Mouse (Mus musculus) megakaryocyte, adult 5-6 weeks (primary cell): Measurements from ENCODE around the gene Pom121l2. TPM values are rescaled to one million over a fixed set of nuclear protein-coding genes. Genes with fewer than 3 reads are reported as not detected.

Source experiments
- total RNA-seq, 2 experiments: library from RNA; stranded (forward) in 1 of 2; stranded (reverse) in 1 of 2; fragments of 153-499, 151-499 nt in 1 of 2; fragments of 221-1000, 200-1000 nt in 1 of 2; gene quantifications; 2 replicates each; pipeline versions ENCODE4 v1.2.3 to v1.2.4; 2015 to 2017

The Pom121l2 gene
- total RNA-seq, 2 experiments from 2014 or later = not detected

Other genes starting within 250 kb of the Pom121l2 start
- gene Hist1h4j, start 246.1 kb upstream of the Pom121l2 start, total RNA-seq (2015) = 5.8 and 10.7 TPM in 2 replicates
- gene Hist1h4j, start 246.1 kb upstream of the Pom121l2 start, total RNA-seq (2017) = 595 and 644 TPM in 2 replicates
- 97.3 and 158 TPM in 2 replicates for gene Hist1h4k, start 230.7 kb upstream of the Pom121l2 start, total RNA-seq (2015)
- gene Hist1h4k, start 230.7 kb upstream of the Pom121l2 start, total RNA-seq (2017) = 2,083 and 3,751 TPM in 2 replicates
- gene Hist1h2ak, start 227.4 kb upstream of the Pom121l2 start, total RNA-seq (2015) = 141 and 258 TPM in 2 replicates
- gene Hist1h2ak, start 227.4 kb upstream of the Pom121l2 start, total RNA-seq (2017) = 1,551 and 1,637 TPM in 2 replicates
- 318 and 331 TPM in 2 replicates for gene Hist1h2bn, start 227.1 kb upstream of the Pom121l2 start, total RNA-seq (2015)
- gene Hist1h2bn, start 227.1 kb upstream of the Pom121l2 start, total RNA-seq (2017) = 1,434 and 1,651 TPM in 2 replicates
- 792 and 803 TPM in 2 replicates for gene Hist1h1b, start 200.6 kb upstream of the Pom121l2 start, total RNA-seq (2015)
- 2,001 and 2,565 TPM in 2 replicates for gene Hist1h1b, start 200.6 kb upstream of the Pom121l2 start, total RNA-seq (2017)
- 290 and 369 TPM in 2 replicates for gene Hist1h3i, start 197.8 kb upstream of the Pom121l2 start, total RNA-seq (2015)
- 211 and 245 TPM in 2 replicates for gene Hist1h3i, start 197.8 kb upstream of the Pom121l2 start, total RNA-seq (2017)
- gene Hist1h2an, start 194.0 kb upstream of the Pom121l2 start, total RNA-seq (2015) = 5.6 TPM in 1 of 2 replicates, not detected in the other
- gene Hist1h2an, start 194.0 kb upstream of the Pom121l2 start, total RNA-seq (2017) = 740 and 806 TPM in 2 replicates
- gene Hist1h2bp, start 193.7 kb upstream of the Pom121l2 start, total RNA-seq (2015) = 15.3 and 29.2 TPM in 2 replicates
- gene Hist1h2bp, start 193.7 kb upstream of the Pom121l2 start, total RNA-seq (2017) = 50.7 and 60.8 TPM in 2 replicates
- 340 and 370 TPM in 2 replicates for gene Hist1h2bq, start 171.0 kb upstream of the Pom121l2 start, total RNA-seq (2015)
- gene Hist1h2bq, start 171.0 kb upstream of the Pom121l2 start, total RNA-seq (2017) = 37.2 and 71.4 TPM in 2 replicates
- 149 and 256 TPM in 2 replicates for gene Hist1h2ao, start 170.7 kb upstream of the Pom121l2 start, total RNA-seq (2015)
- 2,161 and 2,311 TPM in 2 replicates for gene Hist1h2ao, start 170.7 kb upstream of the Pom121l2 start, total RNA-seq (2017)
- 67.9 and 71.7 TPM in 2 replicates for gene Hist1h4m, start 169.4 kb upstream of the Pom121l2 start, total RNA-seq (2015)
- 1,995 and 3,050 TPM in 2 replicates for gene Hist1h4m, start 169.4 kb upstream of the Pom121l2 start, total RNA-seq (2017)
- gene Hist1h4n, start 149.0 kb upstream of the Pom121l2 start, total RNA-seq (2015) = 60.0 and 63.1 TPM in 2 replicates
- gene Hist1h4n, start 149.0 kb upstream of the Pom121l2 start, total RNA-seq (2017) = 1,683 and 2,067 TPM in 2 replicates
- gene Hist1h2ap, start 147.7 kb upstream of the Pom121l2 start, total RNA-seq (2015) = 111 and 142 TPM in 2 replicates
- gene Hist1h2ap, start 147.7 kb upstream of the Pom121l2 start, total RNA-seq (2017) = 857 and 1,070 TPM in 2 replicates
- 322 and 378 TPM in 2 replicates for gene Hist1h2br, start 147.5 kb upstream of the Pom121l2 start, total RNA-seq (2015)
- 273 and 294 TPM in 2 replicates for gene Hist1h2br, start 147.5 kb upstream of the Pom121l2 start, total RNA-seq (2017)
- 0.23 and 0.36 TPM in 2 replicates for gene Zfp184, start 36.1 kb upstream of the Pom121l2 start, total RNA-seq (2015)
- 0.65 TPM in 1 of 2 replicates, not detected in the other for gene Zfp184, start 36.1 kb upstream of the Pom121l2 start, total RNA-seq (2017)
- gene Prss16, start 28.5 kb downstream of the Pom121l2 start, total RNA-seq (2015) = 3.7 and 4.3 TPM in 2 replicates
- gene Prss16, start 28.5 kb downstream of the Pom121l2 start, total RNA-seq (2017) = 2.8 and 5.2 TPM in 2 replicates
- 0.91 and 1.1 TPM in 2 replicates for gene Hist1h2ah, start 54.4 kb downstream of the Pom121l2 start, total RNA-seq (2015)
- gene Hist1h2ah, start 54.4 kb downstream of the Pom121l2 start, total RNA-seq (2017) = 48.2 and 145 TPM in 2 replicates
- gene Hist1h2bk, start 54.7 kb downstream of the Pom121l2 start, total RNA-seq (2015) = 78.9 and 108 TPM in 2 replicates
- gene Hist1h2bk, start 54.7 kb downstream of the Pom121l2 start, total RNA-seq (2017) = 1,539 and 1,747 TPM in 2 replicates
- gene Hist1h4i, start 60.2 kb downstream of the Pom121l2 start, total RNA-seq (2015) = 34.9 and 43.5 TPM in 2 replicates
- 115 and 127 TPM in 2 replicates for gene Hist1h4i, start 60.2 kb downstream of the Pom121l2 start, total RNA-seq (2017)
- gene Hist1h2ag, start 61.8 kb downstream of the Pom121l2 start, total RNA-seq (2015) = 43.5 and 58.5 TPM in 2 replicates
- gene Hist1h2ag, start 61.8 kb downstream of the Pom121l2 start, total RNA-seq (2017) = 942 and 986 TPM in 2 replicates
- 57.4 and 58.7 TPM in 2 replicates for gene Hist1h2bj, start 62.0 kb downstream of the Pom121l2 start, total RNA-seq (2015)
- 645 and 753 TPM in 2 replicates for gene Hist1h2bj, start 62.0 kb downstream of the Pom121l2 start, total RNA-seq (2017)
- gene Vmn1r188, start 103.2 kb downstream of the Pom121l2 start, total RNA-seq (2015) = not detected in 2 replicates
- gene Vmn1r188, start 103.2 kb downstream of the Pom121l2 start, total RNA-seq (2017) = not detected in 2 replicates
- gene Vmn1r189, start 124.6 kb downstream of the Pom121l2 start, total RNA-seq (2015) = not detected in 2 replicates
- not detected in 2 replicates for gene Vmn1r189, start 124.6 kb downstream of the Pom121l2 start, total RNA-seq (2017)
- not detected in 2 replicates for gene Vmn1r191, start 202.8 kb downstream of the Pom121l2 start, total RNA-seq (2015)
- not detected in 2 replicates for gene Vmn1r191, start 202.8 kb downstream of the Pom121l2 start, total RNA-seq (2017)
- gene Vmn1r192, start 209.9 kb downstream of the Pom121l2 start, total RNA-seq (2015) = not detected in 2 replicates
- gene Vmn1r192, start 209.9 kb downstream of the Pom121l2 start, total RNA-seq (2017) = 0.04 TPM in 1 of 2 replicates, not detected in the other
- gene Vmn1r193, start 242.0 kb downstream of the Pom121l2 start, total RNA-seq (2015) = not detected in 2 replicates
- not detected in 2 replicates for gene Vmn1r193, start 242.0 kb downstream of the Pom121l2 start, total RNA-seq (2017)